Mouse (Mus musculus): ENCODE results near the gene Svopl. TPM values are rescaled to one million over a fixed set of nuclear protein-coding genes. Genes with fewer than 3 reads are reported as not detected.

Gene Svopl
- polyA plus RNA-seq, 1 experiment = 0.78 TPM

DNA sequence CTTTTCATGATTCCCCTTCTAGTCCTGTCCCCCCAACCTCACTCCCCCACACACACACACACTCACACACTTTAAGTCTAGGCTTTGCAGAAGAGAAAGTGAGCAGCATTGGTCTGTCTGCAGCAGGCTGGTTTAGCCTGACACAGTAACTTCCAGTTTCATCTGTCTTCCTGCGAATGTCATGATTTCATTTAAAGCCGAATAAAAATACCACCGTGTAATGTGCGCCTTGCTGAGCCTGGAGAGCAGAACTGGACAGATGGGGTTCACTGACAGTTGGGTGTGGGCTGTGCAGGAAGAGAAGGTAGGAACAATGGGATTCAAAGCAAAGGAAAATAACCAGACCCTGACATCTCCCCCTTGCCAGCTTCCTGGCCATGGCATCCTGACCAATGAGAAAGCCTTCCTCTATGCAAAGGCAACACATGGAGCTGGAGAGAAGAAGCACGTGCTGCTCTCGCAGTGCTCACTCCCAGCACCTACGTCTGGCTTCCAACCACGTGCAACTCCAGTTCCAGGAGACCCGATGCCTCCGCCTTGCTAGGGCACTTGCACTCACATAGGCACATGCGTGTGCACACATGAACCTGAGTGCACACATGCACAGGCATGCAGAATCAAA lies 18.8 kb upstream of the Svopl start:
- DNase-seq (ENCODE audit: low read depth) = peak; percentile 21
- TF ChIP-seq CTCF (IDR thresholded peaks at IDR 0.05; ENCODE audit: borderline replicate concordance, extremely low read depth, insufficient read depth, insufficient read length) = no peak
- no peak for TF ChIP-seq POLR2A (IDR thresholded peaks at IDR 0.05; ENCODE audit: borderline replicate concordance, extremely low read depth, insufficient read depth, insufficient read length, poor library complexity, severe bottlenecking)

DNA sequence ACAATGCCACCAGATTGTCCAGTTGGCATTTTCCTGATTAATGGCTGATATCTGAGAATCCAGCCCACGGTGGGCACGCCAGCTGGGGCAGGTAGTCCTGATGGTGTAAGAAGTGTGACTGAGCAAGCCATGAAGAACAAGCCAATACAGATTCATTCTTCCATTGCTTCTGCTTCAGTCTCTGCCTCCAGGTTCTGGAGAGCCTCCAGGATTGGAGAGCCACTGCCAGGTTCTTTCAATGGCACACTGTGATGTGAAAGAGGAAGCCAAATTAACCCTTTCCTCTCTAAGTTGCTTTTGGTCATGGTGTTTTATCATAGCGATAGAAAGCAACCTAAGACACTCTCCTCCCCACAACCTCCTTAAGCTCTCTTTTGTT lies 18.3 kb upstream of the Svopl start:
- peak; percentile 76 for DNase-seq (ENCODE audit: low read depth)
- TF ChIP-seq POLR2A (IDR thresholded peaks at IDR 0.05; ENCODE audit: borderline replicate concordance, extremely low read depth, insufficient read depth, insufficient read length, poor library complexity, severe bottlenecking) (no peak), CTCF (IDR thresholded peaks at IDR 0.05; ENCODE audit: borderline replicate concordance, extremely low read depth, insufficient read depth, insufficient read length) (no peak)

DNA sequence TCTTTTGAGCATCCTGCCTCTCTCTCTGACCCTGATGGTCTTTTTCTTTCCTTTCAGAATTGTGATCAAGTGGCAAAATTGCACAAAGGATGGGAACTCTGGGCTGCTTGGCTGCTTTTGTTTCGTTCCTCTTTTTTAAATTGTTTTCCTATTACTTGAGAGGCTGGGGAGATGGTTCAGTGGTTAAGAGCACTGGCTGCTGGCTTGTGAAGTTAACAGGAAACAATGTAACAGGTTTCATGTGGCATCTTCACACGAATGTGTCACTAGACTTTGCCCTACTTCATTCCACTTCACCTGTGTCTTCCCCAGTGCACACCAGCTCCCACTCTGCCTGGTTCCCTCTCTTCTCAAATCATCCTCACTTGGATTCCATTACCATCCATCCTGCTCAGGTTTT lies 17.8 kb upstream of the Svopl start:
- TF ChIP-seq CTCF (IDR thresholded peaks at IDR 0.05; ENCODE audit: borderline replicate concordance, extremely low read depth, insufficient read depth, insufficient read length) (no peak), POLR2A (IDR thresholded peaks at IDR 0.05; ENCODE audit: borderline replicate concordance, extremely low read depth, insufficient read depth, insufficient read length, poor library complexity, severe bottlenecking) (no peak)
- no peak for DNase-seq (ENCODE audit: low read depth)

DNA sequence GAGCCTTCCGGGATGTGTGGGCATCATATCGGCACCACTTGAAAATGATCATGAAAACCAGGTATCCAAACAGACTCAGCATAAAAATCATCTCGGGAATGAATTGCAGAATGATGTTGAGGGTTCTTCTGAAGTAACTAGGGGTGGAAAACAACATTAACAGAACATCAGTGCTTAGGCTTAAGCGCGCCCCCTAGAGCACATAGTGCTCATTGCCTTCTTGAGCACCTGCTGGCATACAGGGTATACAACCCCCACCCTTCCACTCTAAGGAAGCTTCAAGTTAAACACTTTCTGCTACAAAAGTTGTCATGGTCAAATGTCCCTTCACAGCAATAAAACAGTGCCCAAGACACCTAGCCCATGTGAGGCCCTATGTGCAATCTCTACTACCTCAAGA lies 12.0 kb upstream of the Svopl start:
- DNase-seq (ENCODE audit: low read depth) = peak; percentile 9
- TF ChIP-seq POLR2A (IDR thresholded peaks at IDR 0.05; ENCODE audit: borderline replicate concordance, extremely low read depth, insufficient read depth, insufficient read length, poor library complexity, severe bottlenecking) (no peak), CTCF (IDR thresholded peaks at IDR 0.05; ENCODE audit: borderline replicate concordance, extremely low read depth, insufficient read depth, insufficient read length) (no peak)

DNA sequence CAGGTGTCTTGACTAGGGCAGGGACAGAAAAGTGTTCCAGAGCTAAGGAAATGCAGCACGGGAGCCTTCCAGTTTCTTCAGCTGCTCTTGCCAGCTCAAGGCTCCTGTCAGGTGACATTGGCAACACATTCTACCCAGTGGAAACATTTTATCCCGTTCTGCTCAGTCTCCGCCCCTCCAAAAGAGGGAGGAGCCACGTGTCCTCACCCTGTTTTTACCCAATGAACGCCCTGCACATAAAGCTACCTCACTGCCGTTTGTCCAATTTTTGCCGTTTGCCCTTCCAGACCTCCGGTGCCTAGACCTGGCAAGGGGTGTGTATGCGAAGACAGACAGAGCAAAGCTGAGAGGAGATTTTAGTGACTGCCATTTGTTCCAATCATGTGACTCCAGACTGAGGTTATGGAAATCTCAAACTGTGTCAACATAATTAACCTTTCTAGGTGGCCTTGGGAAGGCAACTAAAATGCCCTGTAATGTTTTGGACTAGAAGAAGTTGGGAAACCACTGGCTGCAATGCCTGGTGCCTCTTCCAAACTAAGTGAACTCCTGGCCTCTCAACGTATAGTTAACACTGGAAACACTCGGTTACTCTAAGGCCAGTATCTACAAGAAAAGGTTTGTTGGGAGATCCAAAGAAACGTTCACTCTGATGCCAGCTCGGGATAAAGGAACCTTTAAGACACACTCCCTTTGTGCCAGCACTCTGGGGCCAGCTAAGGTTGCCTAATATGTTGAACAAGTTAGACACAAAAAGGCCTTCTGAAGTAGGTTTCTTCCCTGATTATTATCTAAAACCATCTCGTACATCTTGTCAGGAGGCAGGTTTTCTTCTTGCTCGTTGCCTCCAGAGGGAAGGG lies 8.9 kb upstream of the Svopl start:
- DNase-seq (ENCODE audit: low read depth) = no peak
- TF ChIP-seq CTCF (IDR thresholded peaks at IDR 0.05; ENCODE audit: borderline replicate concordance, extremely low read depth, insufficient read depth, insufficient read length) (no peak), POLR2A (IDR thresholded peaks at IDR 0.05; ENCODE audit: borderline replicate concordance, extremely low read depth, insufficient read depth, insufficient read length, poor library complexity, severe bottlenecking) (no peak)

DNA sequence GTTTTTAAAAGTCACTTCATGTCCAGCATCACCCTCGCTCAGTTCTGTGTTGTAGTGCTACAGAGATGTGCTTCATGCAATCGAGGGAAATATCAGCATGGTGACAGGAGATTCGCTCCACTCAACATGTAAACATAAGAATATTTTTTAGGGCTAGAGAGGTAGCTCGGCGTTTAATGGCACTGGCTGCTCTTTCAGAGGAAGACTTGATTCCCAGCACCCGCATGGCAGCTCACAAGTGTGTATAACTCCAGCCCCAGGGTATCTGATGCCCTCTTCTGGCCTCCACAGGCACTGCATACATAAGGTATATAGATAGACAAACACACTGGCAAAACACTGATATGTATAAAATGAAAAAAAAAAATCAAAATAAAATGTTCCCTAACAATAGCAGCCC lies 2.8 kb upstream of the Svopl start:
- no peak for DNase-seq (ENCODE audit: low read depth)
- TF ChIP-seq POLR2A (IDR thresholded peaks at IDR 0.05; ENCODE audit: borderline replicate concordance, extremely low read depth, insufficient read depth, insufficient read length, poor library complexity, severe bottlenecking) = no peak
- TF ChIP-seq CTCF (IDR thresholded peaks at IDR 0.05; ENCODE audit: borderline replicate concordance, extremely low read depth, insufficient read depth, insufficient read length) = no peak

DNA sequence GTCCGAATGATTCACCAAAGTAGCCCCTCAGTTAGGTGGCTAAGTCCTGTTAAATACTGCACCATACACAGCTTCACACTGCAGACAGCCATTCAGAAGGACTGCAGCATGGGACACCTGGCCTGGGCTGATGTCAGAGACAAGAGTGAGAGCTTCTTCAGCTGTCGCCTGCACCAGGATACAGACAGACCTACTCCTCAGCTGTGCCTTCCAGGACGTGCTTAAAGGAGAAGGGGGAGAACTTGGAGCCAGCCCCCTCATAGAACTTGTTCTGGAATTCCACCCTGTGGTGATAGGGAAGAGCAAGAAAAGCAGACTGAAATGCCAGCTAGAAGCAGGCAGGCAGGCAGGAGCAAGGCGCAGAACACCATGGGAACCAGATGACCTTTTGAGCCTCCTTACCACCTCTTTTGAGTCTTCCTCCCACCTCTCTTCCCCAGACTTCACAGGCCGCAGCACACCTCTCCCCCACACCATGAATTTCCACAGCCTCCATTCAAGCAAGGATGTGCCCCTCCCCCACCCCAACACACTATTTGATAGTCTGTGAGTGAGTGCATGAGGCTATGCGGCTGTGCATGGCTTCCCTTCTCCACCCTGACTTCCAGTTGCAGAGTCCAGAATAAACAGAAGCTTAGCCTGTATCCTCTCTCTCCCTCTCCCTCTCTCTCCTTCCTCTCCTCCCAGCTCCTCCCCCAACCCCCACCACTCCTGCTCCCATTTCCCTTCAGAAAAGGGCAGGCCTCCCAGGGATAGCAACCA lies 2.2 kb upstream of the Svopl start:
- DNase-seq (ENCODE audit: low read depth) = no peak
- no peak for TF ChIP-seq CTCF (IDR thresholded peaks at IDR 0.05; ENCODE audit: borderline replicate concordance, extremely low read depth, insufficient read depth, insufficient read length)
- TF ChIP-seq POLR2A (IDR thresholded peaks at IDR 0.05; ENCODE audit: borderline replicate concordance, extremely low read depth, insufficient read depth, insufficient read length, poor library complexity, severe bottlenecking) = no peak

DNA sequence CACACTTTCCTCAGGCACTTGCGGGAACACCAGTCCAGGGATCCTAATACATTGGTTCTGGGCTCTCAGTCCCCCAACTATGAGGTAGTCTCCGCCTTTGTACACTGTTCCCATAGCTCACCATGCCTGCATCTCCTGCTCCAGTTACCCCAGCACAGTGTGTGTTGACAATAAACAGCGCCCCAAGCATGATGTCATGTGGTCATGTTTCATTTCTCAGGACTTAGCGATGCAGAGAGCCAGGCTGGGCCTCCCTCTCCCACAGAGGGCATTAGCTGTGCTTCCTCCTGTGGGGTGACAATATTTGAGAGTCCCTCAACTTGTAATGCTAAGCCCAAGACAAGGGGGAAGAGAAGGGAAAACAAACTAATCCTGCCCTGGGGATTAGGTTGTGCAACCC lies 1.2 kb upstream of the Svopl start:
- TF ChIP-seq CTCF (IDR thresholded peaks at IDR 0.05; ENCODE audit: borderline replicate concordance, extremely low read depth, insufficient read depth, insufficient read length) (no peak), POLR2A (IDR thresholded peaks at IDR 0.05; ENCODE audit: borderline replicate concordance, extremely low read depth, insufficient read depth, insufficient read length, poor library complexity, severe bottlenecking) (no peak)
- no peak for DNase-seq (ENCODE audit: low read depth)

DNA sequence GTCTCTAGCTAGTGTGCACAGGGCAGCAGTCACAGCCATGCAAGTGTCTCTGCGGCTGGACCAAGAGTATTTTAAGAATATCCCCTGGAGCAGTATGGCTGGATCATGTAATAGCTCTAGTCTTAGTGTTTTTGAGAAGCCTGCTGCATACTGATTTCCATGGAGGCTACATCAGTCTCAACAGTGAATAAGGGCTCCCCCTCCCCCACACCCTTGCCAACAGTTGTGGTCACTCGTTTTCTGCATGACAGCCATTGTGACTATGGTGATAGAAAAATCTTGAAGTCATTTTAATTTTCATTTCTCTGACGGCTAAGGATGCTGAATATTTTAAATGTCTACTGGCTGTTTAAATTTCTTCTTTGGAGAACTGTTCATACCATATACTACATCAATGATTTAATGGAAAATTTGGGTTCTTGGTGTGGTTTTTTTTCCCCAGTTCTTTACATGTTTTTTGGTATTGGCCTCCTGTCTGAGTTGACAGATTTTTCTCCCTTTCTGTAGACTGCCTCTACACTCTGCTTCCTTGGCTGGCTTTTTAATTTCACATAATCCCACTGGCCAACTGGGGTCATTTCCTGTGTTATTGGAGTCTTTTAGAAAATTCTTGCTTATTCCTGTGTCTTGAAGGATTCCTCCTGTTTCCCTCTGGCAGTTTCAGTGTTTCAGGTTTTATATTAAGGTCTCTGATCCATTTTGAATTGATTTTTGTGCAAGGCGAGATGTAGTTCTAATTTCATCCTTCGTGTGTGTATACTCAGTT lies 13.8 kb downstream of the Svopl start:
- peak; percentile 6 for DNase-seq (ENCODE audit: low read depth)

DNA sequence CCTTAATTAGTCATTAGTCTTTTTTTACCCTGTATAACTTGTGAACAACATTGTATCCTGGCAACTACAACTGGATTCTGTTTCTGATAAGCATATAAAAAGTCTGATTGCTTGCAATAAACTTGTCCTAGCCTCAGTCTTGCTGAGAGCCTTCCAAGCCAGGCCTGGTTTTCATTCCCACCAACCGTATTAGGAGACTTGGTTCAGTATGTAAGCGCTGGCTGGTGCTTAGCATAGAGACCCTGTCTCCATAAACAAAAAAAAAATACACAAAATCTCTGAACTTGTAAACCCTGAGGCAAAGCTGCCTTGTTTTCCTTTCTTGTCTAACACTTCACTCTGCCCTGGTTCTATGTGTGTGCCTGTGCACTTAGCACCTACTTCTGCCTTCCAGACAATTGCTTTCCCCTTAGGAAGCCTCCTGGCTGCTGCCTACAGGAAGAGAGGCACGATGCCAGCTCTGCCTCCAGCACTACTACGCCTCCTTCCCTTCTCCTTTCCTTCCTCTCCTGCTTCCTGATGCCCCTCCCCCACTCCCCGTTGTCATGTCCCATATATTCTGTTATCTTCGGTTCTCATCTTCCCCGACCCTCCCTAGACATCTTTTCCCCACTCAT lies 14.8 kb downstream of the Svopl start:
- TF ChIP-seq POLR2A (IDR thresholded peaks at IDR 0.05; ENCODE audit: borderline replicate concordance, extremely low read depth, insufficient read depth, insufficient read length, poor library complexity, severe bottlenecking) (no peak), CTCF (IDR thresholded peaks at IDR 0.05; ENCODE audit: borderline replicate concordance, extremely low read depth, insufficient read depth, insufficient read length) (no peak)
- peak; percentile 51 for DNase-seq (ENCODE audit: low read depth)

More for the DNA sequence above, 13.8 kb downstream of the Svopl start:
- no peak for TF ChIP-seq CTCF (IDR thresholded peaks at IDR 0.05; ENCODE audit: borderline replicate concordance, extremely low read depth, insufficient read depth, insufficient read length)
- no peak for TF ChIP-seq POLR2A (IDR thresholded peaks at IDR 0.05; ENCODE audit: borderline replicate concordance, extremely low read depth, insufficient read depth, insufficient read length, poor library complexity, severe bottlenecking)

Data from brain, embryonic 14.5 days (tissue).